In genomic region chr11:81769691-81770260, GRCm38 (mm10) we compare ENCODE assay signal across 11 mouse cellular contexts.
DNase-seq lines count a peak whose midpoint lies in the region; ATAC-seq lines count a peak whose summit lies in the region.
"Had no signal": no experiment of that assay in that cellular context is flagged by ENCODE, and none has a peak within 500 bp of the region (broad histone marks: within the 10 kb centered on the region; RNA-seq: fewer than 3 reads in every experiment).

No protein-coding gene starts in this region.

- no peak for ATAC-seq in frontal cortex, adult (ENCODE audit: low TSS enrichment)

- intact Hi-C loops in heart, postnatal 10 days (cut with DNase I), result loop anchor here (10.0 kb wide), 2 partner anchors 135 to 205 kb away; no protein-coding TSS in a partner anchor
- intact Hi-C loops in heart, postnatal 14 days (cut with DNase I), result no loop called here

- peak; percentile 17 to 25 for DNase-seq in heart, postnatal 10 days
- DNase-seq in heart, postnatal 14 days, result no peak
- peak; percentile 12 to 14 for DNase-seq in right cerebral cortex, adult 2 months (ENCODE audit: low spot score in 2 of 2)
- no peak for DNase-seq in right cerebral cortex, postnatal 4 days
- DNase-seq in layer of hippocampus, adult 9-11 months, result peak; percentile 35
- no peak for DNase-seq in kidney, adult 8-10 months
- DNase-seq: adrenal gland, postnatal 10 days; cerebellum, adult 9-11 months; gastrocnemius, postnatal 25 days; kidney, postnatal 36 days had no signal

Comparison
In these comparisons a context has a peak if more than half of its experiments do, and no peak if none do; other contexts are left out.
1. DNase-seq: peak in heart, postnatal 10 days (2 of 2), right cerebral cortex, adult 2 months (2 of 2) and layer of hippocampus, adult 9-11 months (single experiment); none in heart, postnatal 14 days (0 of 2), right cerebral cortex, postnatal 4 days (single experiment) and kidney, adult 8-10 months (0 of 2).